Mouse (Mus musculus): ENCODE data around the gene Btbd9. TPM values are rescaled to one million over a fixed set of nuclear protein-coding genes. Genes with fewer than 3 reads are reported as not detected.

The Btbd9 gene
- polyA plus RNA-seq, 1 experiment: 15.3 TPM

DNA sequence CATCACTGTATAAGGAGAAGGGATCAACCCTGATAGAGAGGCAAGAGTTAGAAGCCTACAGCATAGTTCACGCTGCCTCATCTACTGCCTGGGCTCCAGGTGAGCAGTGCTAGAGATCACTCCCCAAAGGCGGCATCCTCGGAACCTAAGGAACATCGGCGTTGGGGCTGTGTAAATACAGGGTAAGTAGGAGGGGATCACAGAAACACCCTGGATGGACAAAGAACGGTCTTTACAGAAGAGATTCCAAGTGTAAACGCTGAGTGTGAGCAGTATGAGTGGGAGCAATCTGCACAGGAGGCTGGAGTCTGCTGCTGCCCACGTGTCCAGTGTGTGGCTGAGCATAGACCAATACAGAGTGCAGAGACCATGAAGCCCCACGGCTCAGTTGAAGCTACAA, 190.0 kb downstream of the Btbd9 start:
- no peak for TF ChIP-seq CEBPB (IDR thresholded peaks at IDR 0.05; ENCODE audit: low read depth)
- no peak for TF ChIP-seq FOSL1 (IDR thresholded peaks at IDR 0.05; ENCODE audit: insufficient read depth, low read length, poor library complexity, severe bottlenecking)
- Histone ChIP-seq H3K79me3 (ENCODE audit: low read depth) (no peaks in the 10 kb centered on the region), H3K36me3 (ENCODE audit: control insufficient read depth, insufficient read depth) (no peaks in the 10 kb centered on the region), H3K4me3 (ENCODE audit: insufficient read depth, poor library complexity, severe bottlenecking) (no peak overlapping the region), H3K79me2 (ENCODE audit: control insufficient read depth, insufficient read depth) (no peaks in the 10 kb centered on the region), H3ac (ENCODE audit: control insufficient read depth, insufficient read length, low read depth) (no peak overlapping the region), H3K27me3 (ENCODE audit: control insufficient read depth, insufficient read depth, insufficient read length) (no peaks in the 10 kb centered on the region)

DNA sequence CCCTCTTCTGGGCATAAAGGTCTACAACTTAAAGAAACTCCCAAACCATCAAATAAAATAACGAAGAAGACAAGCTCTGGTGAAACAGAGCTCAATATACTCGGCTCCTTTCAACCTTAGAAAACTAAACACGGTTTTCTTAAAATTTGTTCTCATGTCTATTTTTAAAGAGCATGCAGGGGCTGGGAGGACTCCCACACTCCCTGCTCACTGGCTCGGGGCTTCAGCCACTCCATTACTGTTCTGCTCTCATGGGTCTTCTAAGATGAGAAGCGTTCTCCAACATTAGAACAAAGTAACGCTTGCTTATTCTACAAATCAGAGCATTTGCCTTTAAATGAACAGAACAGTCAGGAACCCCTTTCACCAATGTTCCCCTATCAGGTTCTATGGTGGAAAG, 192.6 kb downstream of the Btbd9 start:
- H3K4me3 ChIP-seq (ENCODE audit: insufficient read depth, poor library complexity, severe bottlenecking): no peak overlapping the region
- no peaks in the 10 kb centered on the region for H3K36me3 ChIP-seq (ENCODE audit: control insufficient read depth, insufficient read depth)
- H3ac ChIP-seq (ENCODE audit: control insufficient read depth, insufficient read length, low read depth): no peak overlapping the region
- H3K79me3 ChIP-seq (ENCODE audit: low read depth): no peaks in the 10 kb centered on the region
- no peak for TF ChIP-seq MAX (IDR thresholded peaks at IDR 0.05)
- TF ChIP-seq FOSL1 (IDR thresholded peaks at IDR 0.05; ENCODE audit: insufficient read depth, low read length, poor library complexity, severe bottlenecking): no peak
- no peak for TF ChIP-seq MYOD1 (IDR thresholded peaks at IDR 0.05; ENCODE audit: control insufficient read depth, insufficient read length, low read depth)
- TF ChIP-seq MYOG (IDR thresholded peaks at IDR 0.05; ENCODE audit: control insufficient read depth, extremely low read depth, insufficient read length): no peak
- no peak for TF ChIP-seq USF1 (IDR thresholded peaks at IDR 0.05; ENCODE audit: low read depth)
- no peak for TF ChIP-seq CTCF (IDR thresholded peaks at IDR 0.05; ENCODE audit: control insufficient read depth, insufficient read depth, insufficient read length)
- no peak for TF ChIP-seq CEBPB (IDR thresholded peaks at IDR 0.05; ENCODE audit: low read depth)
- no peaks in the 10 kb centered on the region for H3K79me2 ChIP-seq (ENCODE audit: control insufficient read depth, insufficient read depth)
- no peaks in the 10 kb centered on the region for H3K27me3 ChIP-seq (ENCODE audit: control insufficient read depth, insufficient read depth, insufficient read length)

DNA sequence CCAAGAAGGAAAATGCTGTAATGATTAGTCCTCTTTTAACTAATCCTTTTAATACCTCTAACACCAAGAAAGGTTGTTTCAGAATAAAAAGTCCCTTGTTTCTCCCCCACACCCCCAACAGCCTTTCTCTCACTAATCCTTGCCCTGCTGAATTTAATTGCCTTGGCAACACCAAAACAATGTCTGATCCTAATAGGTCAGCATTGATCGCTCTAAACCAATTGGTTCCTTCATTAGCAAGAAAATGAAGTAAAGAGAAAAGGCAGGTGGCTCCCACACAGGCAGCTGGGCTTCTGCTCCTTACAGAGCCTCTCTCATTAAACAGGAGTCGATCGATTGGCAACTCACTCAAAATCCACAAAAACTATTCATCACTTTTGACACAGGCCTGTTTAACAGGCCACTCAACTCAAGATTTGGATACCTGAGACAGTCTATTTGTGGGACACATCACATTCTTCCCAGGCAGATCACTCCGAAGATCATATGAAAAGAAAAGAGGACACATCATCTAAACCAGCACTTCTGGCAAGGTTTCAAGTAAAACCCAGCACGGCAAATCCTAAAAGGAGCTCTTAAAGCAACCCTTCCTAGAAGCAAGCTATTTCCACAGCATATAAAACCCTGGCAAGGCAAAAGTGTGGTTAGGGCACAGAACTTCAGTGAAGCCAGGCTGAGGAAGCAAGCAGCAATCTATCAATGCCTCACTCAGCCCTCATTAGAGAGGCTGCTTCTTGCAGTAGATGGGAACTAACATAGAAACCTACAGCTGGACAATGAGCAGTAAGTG, 197.9 kb downstream of the Btbd9 start:
- Histone ChIP-seq H3K36me3 (ENCODE audit: control insufficient read depth, insufficient read depth) (no peaks in the 10 kb centered on the region), H3K79me3 (ENCODE audit: low read depth) (no peaks in the 10 kb centered on the region), H3ac (ENCODE audit: control insufficient read depth, insufficient read length, low read depth) (no peak overlapping the region), H3K79me2 (ENCODE audit: control insufficient read depth, insufficient read depth) (no peaks in the 10 kb centered on the region), H3K27me3 (ENCODE audit: control insufficient read depth, insufficient read depth, insufficient read length) (no peaks in the 10 kb centered on the region), H3K4me3 (ENCODE audit: insufficient read depth, poor library complexity, severe bottlenecking) (no peak overlapping the region)
- no peak for TF ChIP-seq FOSL1 (IDR thresholded peaks at IDR 0.05; ENCODE audit: insufficient read depth, low read length, poor library complexity, severe bottlenecking)

DNA sequence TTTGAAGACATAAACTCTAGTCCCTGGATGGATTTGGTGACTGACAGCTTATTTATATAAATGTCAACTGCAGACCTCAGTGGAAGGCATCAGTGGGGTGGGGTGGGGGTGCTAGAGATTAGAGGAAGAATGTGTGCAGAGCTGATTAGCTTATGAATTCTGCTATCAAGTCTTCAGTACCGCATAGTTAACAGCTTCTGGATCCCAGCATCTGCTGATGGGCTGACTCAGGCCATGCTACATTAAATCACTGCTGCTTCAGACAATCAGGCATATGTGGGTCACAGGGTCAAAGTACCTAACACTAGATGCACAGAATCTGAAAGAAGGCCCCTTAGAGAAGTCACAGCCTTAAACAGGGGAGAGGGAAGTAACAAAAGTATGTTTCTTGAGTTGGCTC, 198.5 kb downstream of the Btbd9 start:
- H3K4me3 ChIP-seq (ENCODE audit: insufficient read depth, poor library complexity, severe bottlenecking): no peak overlapping the region
- TF ChIP-seq FOSL1 (IDR thresholded peaks at IDR 0.05; ENCODE audit: insufficient read depth, low read length, poor library complexity, severe bottlenecking) (no peak), MAX (IDR thresholded peaks at IDR 0.05) (no peak), USF1 (IDR thresholded peaks at IDR 0.05; ENCODE audit: low read depth) (no peak), MYOD1 (IDR thresholded peaks at IDR 0.05; ENCODE audit: control insufficient read depth, insufficient read length, low read depth) (no peak), MYOG (IDR thresholded peaks at IDR 0.05; ENCODE audit: control insufficient read depth, extremely low read depth, insufficient read length) (no peak), CEBPB (IDR thresholded peaks at IDR 0.05; ENCODE audit: low read depth) (no peak), CTCF (IDR thresholded peaks at IDR 0.05; ENCODE audit: control insufficient read depth, insufficient read depth, insufficient read length) (no peak)
- H3K36me3 ChIP-seq (ENCODE audit: control insufficient read depth, insufficient read depth): no peaks in the 10 kb centered on the region
- no peak overlapping the region for H3ac ChIP-seq (ENCODE audit: control insufficient read depth, insufficient read length, low read depth)
- H3K79me2 ChIP-seq (ENCODE audit: control insufficient read depth, insufficient read depth): no peaks in the 10 kb centered on the region
- no peaks in the 10 kb centered on the region for H3K79me3 ChIP-seq (ENCODE audit: low read depth)
- no peaks in the 10 kb centered on the region for H3K27me3 ChIP-seq (ENCODE audit: control insufficient read depth, insufficient read depth, insufficient read length)

DNA sequence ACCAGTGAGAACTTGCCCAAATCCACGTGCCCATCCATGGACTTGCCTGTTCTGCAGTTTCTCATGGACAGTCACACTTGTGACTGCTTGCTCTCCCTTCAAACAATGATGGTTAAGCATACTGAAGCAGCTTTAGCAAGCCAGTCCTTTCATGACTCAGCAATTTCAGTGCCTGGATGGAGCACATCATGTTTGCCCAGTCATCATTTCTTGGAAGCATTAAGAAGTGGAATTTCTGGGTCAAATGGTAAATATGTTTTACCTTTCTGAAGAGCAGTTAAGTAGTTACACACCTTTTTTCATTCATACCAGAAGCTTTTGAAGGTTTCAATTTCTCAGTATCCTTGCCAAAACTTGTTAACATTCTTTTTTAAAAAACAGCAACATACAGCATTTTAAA, 201.2 kb downstream of the Btbd9 start:
- H3K27me3 ChIP-seq (ENCODE audit: control insufficient read depth, insufficient read depth, insufficient read length): no peaks in the 10 kb centered on the region
- no peak overlapping the region for H3K4me3 ChIP-seq (ENCODE audit: insufficient read depth, poor library complexity, severe bottlenecking)
- no peak for TF ChIP-seq CEBPB (IDR thresholded peaks at IDR 0.05; ENCODE audit: low read depth)
- no peak for TF ChIP-seq FOSL1 (IDR thresholded peaks at IDR 0.05; ENCODE audit: insufficient read depth, low read length, poor library complexity, severe bottlenecking)
- H3K79me3 ChIP-seq (ENCODE audit: low read depth): no peaks in the 10 kb centered on the region
- H3K79me2 ChIP-seq (ENCODE audit: control insufficient read depth, insufficient read depth): no peaks in the 10 kb centered on the region
- H3K36me3 ChIP-seq (ENCODE audit: control insufficient read depth, insufficient read depth): no peaks in the 10 kb centered on the region
- no peak overlapping the region for H3ac ChIP-seq (ENCODE audit: control insufficient read depth, insufficient read length, low read depth)

DNA sequence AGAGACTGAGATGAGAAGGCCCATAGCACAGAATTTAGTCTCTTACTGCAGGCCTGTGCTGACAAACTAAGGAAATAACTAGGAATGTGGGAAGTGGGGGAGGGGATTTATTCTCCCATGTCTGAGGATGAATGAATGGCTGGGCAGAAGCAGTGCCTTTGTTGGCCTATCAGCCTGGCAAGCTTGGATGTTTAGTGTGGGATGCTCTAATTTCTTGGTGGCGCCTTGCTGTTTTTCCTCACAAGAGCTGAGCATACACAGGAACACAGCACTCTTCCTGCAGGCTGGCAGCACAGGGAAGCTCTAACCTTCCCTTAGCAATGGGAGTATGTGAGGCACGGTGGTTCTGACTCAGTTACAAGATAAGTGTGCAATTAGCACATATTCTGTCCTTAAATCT, 207.7 kb downstream of the Btbd9 start:
- Histone ChIP-seq H3K36me3 (ENCODE audit: control insufficient read depth, insufficient read depth) (no peaks in the 10 kb centered on the region), H3K4me3 (ENCODE audit: insufficient read depth, poor library complexity, severe bottlenecking) (no peak overlapping the region), H3K27me3 (ENCODE audit: control insufficient read depth, insufficient read depth, insufficient read length) (no peaks in the 10 kb centered on the region), H3K79me2 (ENCODE audit: control insufficient read depth, insufficient read depth) (no peaks in the 10 kb centered on the region), H3ac (ENCODE audit: control insufficient read depth, insufficient read length, low read depth) (no peak overlapping the region), H3K79me3 (ENCODE audit: low read depth) (no peaks in the 10 kb centered on the region)
- TF ChIP-seq CTCF (IDR thresholded peaks at IDR 0.05; ENCODE audit: control insufficient read depth, insufficient read depth, insufficient read length) (no peak), MYOG (IDR thresholded peaks at IDR 0.05; ENCODE audit: control insufficient read depth, extremely low read depth, insufficient read length) (no peak), FOSL1 (IDR thresholded peaks at IDR 0.05; ENCODE audit: insufficient read depth, low read length, poor library complexity, severe bottlenecking) (no peak), MAX (IDR thresholded peaks at IDR 0.05) (no peak), MYOD1 (IDR thresholded peaks at IDR 0.05; ENCODE audit: control insufficient read depth, insufficient read length, low read depth) (no peak), USF1 (IDR thresholded peaks at IDR 0.05; ENCODE audit: low read depth) (no peak), CEBPB (IDR thresholded peaks at IDR 0.05; ENCODE audit: low read depth) (no peak)

All from C2C12 (cell line).